Mouse (Mus musculus): Measurements from ENCODE around the gene Rad21l. TPM values are rescaled to one million over a fixed set of nuclear protein-coding genes. Genes with fewer than 3 reads are reported as not detected.

The Rad21l gene
- not detected for polyA plus RNA-seq (2017; shearing (Covaris generic))

GRCm38 (mm10) chr2:151668433-151668832 is at the start of gene Rad21l:
Gene Rad21l, minus strand, starts transcription at chr2:151668533.

GRCm38 (mm10) chr2:151701231-151702145 is 33.2 kb upstream of the Rad21l start, which contains the start of gene Tmem74b:
Gene Tmem74b, plus strand, starts transcription at chr2:151702008.

GRCm38 (mm10) chr2:151632159-151632814 is 36.0 kb downstream of the Rad21l start, which contains the start of gene Snph:
Gene Snph, minus strand, starts transcription at chr2:151632593.

Other genes with a start within 250 kb of the Rad21l start
- not detected for gene 4921509C19Rik, start 192.4 kb downstream of the Rad21l start, polyA plus RNA-seq (2017; shearing (Covaris generic))
- 161 TPM for gene Nsfl1c, start 174.4 kb downstream of the Rad21l start, polyA plus RNA-seq (2017; shearing (Covaris generic))
- gene Fkbp1a, start 126.0 kb downstream of the Rad21l start, polyA plus RNA-seq (2017; shearing (Covaris generic)): 322 TPM
- gene Sdcbp2, start 95.9 kb downstream of the Rad21l start, polyA plus RNA-seq (2017; shearing (Covaris generic)): 45.4 TPM
- not detected for gene Snph, start 35.9 kb downstream of the Rad21l start, polyA plus RNA-seq (2017; shearing (Covaris generic))
- gene Tmem74b, start 33.5 kb upstream of the Rad21l start, polyA plus RNA-seq (2017; shearing (Covaris generic)): not detected
- 70.7 TPM for gene Psmf1, start 75.7 kb upstream of the Rad21l start, polyA plus RNA-seq (2017; shearing (Covaris generic))
- not detected for gene Rspo4, start 174.4 kb upstream of the Rad21l start, polyA plus RNA-seq (2017; shearing (Covaris generic))
- 0.14 TPM for gene Angpt4, start 242.7 kb upstream of the Rad21l start, polyA plus RNA-seq (2017; shearing (Covaris generic))